Mouse (Mus musculus) ovary, adult 18-20 months (tissue): ENCODE results near the gene Krt33a.

Experiments
- DNase-seq: peaks from one replicate; pipeline ENCODE4 v3.0.0; 2022; ENCODE audit warnings: low spot score, mixed read lengths

Krt33a gene

DNA sequence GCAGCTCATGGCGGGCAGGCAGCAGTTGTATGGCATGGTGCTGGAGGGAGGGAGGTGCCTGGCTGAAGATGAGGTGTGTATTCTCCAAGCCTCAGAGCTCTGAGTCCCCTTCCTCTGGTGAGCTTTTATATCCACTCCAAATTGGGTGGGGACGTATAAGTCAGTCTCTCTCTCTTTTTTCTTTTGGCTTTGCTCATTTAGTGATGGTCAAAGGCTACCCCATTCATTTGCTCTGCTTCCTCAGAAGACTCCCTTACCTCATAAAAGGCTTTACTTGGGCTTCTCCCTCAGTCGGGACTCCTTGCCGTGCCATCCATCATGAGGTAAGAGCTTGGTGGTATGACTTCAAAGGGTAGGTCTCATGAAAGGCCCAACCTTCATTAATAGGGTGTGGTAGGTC, at the start of gene Krt33a:
Krt33a (minus strand) TSS at position 101 of the 400 bp plus-strand sequence.
- no peak for DNase-seq

DNA sequence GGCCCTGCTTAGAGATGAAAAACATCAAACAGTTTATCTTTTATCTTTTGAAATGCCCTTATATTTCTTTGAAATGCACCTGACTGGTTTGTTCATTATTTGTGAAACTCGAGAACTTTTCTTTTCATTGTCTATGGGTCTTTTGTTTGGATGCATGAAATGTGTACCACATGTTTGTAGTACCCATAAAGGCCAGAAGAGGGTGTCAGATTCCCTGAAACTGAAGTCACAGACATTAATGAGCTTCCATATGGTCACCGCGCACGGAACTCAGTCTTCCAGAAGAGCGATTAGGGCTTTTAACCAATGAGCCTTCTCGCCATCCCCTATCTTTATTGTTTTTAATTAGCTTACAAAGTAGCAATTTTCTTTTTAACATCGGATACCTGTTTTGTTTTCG, 42.9 kb upstream of the Krt33a start:
- no peak for DNase-seq

DNA sequence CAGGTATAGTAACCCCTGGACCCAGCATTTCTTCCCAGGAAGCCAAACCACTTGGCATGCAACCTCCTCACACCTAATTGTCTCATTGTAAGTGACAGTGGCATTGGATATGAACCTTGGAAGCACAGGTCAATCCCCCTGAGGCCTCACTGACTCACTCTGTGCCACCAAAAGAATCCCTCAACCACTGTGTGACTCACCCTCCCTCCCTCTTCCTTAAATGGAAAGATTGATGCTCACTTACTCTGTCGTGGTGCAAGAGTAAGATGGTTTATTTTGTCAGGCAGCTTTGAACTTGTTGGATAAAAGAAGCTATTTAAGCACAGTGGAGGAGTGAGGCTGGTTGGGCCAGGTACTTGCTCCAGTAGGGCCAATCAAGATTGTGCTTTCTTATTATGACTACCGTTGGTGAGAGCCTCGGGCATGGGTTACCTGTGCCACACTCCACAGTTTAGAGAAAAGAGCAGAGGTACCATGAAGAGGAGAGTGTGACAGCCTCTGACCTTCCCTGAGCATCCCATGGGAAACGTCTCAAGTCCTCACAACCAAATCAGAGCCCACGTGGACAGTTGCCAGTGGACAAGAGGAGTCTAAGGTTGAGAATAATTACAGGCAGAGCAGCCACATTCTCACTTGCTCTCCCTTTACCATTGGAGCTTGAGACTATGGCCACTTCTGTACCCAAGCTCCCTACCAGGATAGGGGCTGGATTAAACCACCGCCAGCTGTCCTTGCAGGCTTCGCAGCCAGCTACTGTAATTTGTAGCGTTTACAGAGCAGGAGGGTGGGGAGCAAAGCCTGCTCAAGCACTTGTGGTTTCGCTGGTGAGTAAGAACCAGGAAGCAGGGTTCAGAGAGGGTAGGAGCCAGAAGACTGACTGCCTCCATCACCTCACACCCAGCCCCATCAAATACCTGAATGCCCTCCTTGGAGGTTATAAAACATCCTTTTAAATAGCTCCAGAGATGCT, 40.0 kb upstream of the Krt33a start:
- no peak for DNase-seq

GRCm38 (mm10) chr11:100050451-100050850, 34.4 kb upstream of the Krt33a start, which contains the start of gene Krt31:
Krt31 (minus strand) TSS chr11:100050551.
- DNase-seq: no peak

DNA sequence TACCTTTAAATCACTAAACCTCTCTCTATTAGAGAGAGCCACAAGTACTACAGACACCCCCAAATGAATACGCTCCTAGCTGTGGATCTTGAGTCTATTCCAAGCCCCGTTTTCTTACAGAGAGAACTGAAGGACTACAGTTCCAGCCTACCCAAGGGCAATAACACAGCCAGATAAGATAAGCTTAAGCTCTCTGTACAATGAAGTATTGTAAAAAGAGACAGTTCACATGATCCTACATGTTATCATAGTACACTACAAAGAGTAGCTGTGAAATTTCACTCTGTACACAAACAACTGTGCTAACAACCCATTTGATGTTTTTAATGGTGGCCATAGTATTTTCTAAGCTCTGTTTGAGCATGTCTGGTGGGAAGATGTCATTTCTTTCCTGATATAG, 31.2 kb upstream of the Krt33a start:
- DNase-seq: no peak

DNA sequence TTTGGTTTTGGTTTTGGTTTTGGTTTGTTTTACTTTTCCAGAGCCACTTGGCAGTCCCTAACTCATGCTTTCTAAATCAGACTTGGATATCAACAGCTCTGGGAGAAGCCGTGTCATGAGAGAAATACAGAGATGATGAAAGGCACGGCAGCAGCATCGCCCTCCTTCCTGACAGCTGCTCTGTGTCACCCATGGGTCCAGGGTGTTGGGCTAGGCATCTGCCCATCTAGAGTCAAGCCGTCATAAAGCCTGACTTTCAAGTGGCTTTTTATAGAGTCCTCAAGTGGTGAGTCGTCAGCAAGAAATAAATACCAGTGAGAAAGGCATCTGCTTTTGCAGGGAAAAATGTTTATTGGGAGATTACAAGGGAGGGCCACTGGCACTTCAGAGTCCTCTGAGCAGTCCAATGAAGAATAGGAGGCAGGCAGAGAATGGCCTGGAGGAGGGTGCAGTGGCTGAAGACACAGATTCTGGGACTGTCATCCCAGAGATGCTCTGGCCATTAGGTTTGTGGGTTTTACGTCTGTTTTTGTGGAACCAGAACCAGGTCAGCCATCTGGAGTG, 30.4 kb upstream of the Krt33a start:
- no peak for DNase-seq

DNA sequence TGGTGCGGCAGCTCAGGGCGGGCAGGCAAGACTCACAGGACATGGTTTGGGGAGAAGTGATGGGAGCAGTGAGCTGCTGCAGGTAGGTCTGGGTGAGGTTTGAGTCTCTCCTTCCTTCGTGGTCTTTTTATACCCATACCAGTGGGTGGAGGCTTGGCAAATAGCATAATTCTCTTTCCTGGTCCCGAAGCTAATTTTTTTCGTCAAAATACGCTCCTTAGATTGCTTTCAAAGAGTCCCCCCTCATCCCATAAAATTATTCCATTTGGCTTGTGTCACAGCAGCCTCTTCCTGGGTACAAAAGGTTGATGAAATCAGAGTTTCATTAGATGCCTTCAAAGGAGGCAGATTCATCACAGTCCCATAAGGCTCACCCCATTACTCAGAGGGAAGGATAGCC, 25.4 kb upstream of the Krt33a start, which contains the start of gene Krt34:
Krt34 (minus strand) TSS at position 101 of the 400 bp plus-strand sequence.
- DNase-seq: no peak

DNA sequence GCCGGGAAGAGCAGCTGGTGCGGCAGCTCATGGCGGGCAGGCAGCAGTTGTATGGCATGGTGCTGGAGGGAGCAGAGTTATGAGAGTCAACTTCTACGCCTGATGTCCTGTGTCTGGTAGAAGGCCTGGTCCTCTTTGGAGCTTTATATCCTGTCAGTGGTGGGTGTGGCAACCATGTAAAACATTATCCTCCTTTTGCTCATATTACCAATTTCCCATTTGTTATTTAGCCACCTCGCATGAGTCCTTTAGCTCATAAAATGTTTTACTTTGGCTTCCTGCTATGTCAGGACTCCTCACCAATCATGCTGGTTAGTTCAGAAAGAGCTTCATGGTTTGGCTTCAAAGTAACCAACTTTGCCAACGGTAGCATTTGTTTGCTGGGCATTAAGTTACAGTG, 13.8 kb upstream of the Krt33a start, which contains the start of gene Krt33b:
Krt33b (minus strand) TSS at position 101 of the 400 bp plus-strand sequence.
- DNase-seq: no peak

- DNase-seq: no peak
These were observed 5.4 kb upstream of the Krt33a start for GRCm38 (mm10) chr11:100021438-100021837.

DNA sequence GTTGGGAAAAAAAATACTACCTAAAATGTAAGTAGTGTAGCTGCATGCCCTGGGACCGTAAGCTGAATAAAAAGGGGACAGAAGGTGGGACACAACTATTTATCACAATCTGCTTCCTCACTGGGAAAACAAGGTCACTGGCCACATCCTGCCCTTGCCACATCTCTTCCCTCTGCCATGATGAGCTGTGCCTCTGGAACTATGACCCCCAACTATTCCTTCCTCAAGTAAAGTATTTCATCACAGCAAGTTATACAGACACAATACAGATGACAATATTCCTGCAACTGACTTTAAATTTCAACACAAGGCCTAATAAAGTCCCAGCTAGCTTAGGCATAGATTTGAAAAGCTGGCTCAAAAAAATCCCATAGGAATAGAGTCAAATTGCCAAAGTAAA, 3.5 kb upstream of the Krt33a start:
- no peak for DNase-seq

- no peak for DNase-seq
These were observed 2.3 kb downstream of the Krt33a start for GRCm38 (mm10) chr11:100013691-100014171.

- no peak for DNase-seq
These were observed 5.3 kb downstream of the Krt33a start for GRCm38 (mm10) chr11:100010682-100011081.

- DNase-seq: no peak
These were observed 7.7 kb downstream of the Krt33a start for GRCm38 (mm10) chr11:100008336-100008735.

- no peak for DNase-seq
These were observed 9.4 kb downstream of the Krt33a start for GRCm38 (mm10) chr11:100006624-100007023.

GRCm38 (mm10) chr11:100005905-100006304, 10.1 kb downstream of the Krt33a start:
- DNase-seq: no peak

DNA sequence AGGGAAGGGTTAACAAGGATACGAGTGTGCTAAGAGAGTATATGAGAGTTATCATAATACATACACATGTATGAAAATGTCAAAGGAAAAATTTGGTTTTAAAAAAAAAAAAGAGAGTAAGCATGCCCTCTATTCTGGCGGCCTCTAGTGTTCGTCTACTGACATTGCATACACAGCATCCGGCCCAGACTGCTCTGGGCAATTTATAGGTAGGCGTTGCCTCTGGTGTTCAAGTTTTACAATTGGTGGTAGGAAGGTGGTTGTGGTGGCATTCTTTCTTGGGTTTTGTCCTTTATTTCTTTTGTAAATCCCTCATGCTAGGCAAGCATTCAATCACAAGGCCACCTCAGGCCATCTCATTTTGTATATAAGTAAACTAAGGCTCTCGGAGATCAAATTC, 11.2 kb downstream of the Krt33a start:
- no peak for DNase-seq

DNA sequence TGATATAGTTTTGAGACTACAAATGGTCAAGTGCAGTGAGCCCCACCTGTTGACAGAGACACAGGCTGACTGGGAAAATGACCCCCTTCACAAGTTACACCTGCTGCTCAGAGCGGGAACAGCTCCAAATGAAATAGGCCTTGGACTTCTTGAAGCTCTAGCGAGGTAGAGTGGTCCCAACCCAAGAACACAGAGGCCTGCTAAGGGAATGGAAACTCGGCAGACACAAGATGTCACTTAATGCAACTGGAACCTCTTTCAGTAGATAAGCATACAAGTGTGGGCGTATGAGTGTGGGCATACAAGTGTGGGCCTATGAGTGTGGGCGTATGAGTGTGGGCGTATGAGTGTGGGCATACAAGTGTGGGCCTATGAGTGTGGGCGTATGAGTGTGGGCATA, 16.9 kb downstream of the Krt33a start:
- no peak for DNase-seq

DNA sequence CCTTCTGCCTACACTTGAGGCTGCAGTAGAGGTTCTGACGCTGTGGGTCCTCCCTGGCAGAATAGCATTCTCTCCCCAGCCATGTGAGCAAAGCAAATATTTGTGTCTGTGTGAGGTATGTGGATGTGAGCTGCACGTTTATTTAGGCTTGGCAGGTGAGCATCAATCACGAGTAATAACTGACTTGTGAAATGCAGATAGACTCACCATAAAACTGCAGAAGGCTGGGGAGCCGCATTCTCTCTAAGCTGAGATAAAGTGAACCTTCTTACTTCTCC, 21.7 kb downstream of the Krt33a start:
- DNase-seq: no peak

DNA sequence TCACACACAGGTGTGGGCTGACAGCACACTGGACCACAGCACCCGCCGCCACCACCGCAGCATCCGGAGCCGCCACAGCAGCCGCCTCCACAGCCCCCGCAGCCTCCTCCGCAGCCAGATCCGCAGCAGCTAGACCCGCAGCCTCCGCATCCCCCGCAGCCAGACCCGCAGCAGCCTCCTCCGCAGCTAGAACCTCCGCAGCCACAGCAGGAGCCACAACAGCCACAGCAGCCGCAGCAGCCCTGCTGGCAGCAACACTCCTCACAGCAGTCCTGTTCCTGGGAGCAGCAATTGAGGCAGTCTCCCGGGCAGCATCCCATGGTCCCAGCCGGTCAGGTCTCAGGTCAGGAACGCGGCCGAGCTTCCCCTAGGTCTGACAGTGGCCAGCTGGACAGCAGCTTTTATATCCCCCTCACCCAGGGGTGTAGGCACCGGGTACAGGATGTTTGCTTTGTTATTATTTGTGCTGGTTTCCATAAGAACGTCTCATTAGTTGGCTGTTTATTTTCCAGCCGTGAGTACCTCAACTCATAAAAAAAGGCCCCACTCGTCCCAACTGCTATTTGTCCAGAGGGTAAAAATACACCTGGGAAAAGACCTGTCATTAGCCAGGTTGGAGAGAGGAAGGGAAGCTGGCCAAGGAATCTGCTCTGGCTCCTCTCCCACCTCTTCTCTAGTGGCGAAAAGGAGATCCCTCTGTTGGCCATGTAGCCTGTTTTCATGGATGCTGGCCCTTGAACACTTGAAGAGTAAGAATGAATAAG, 22.2 kb downstream of the Krt33a start, which contains the start of gene Krtap17-1:
Krtap17-1 (minus strand) TSS at position 375 of the 764 bp plus-strand sequence.
- no peak for DNase-seq

- DNase-seq: no peak
These were observed 25.4 kb downstream of the Krt33a start for GRCm38 (mm10) chr11:99990571-99990970.

DNA sequence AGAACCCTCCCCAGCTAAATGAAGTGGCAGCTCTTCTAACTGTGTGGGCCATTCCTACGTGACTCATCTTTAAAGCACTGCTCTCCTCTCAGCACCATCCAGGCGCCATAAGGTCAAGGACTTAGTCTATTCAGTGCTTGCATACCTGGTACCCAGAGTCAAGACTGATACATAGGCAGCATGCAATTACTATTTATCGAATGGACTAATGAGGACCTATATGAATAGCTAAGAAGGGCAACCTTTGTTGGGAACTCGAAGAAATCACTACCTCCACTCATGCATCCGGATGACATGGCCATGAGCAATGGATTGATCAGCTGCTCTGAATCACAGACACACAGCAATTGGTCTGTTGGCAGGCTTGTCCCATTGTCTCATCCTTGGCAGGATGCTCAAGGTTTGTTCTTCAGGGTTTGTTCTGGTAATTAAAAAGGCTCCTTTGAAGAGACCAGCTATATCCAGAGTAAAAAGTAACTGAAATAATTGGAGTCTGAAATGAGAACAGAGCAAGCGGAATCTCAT, 26.1 kb downstream of the Krt33a start:
- DNase-seq: no peak

- DNase-seq: no peak
These were observed 27.5 kb downstream of the Krt33a start for GRCm38 (mm10) chr11:99988530-99988929.
